9 mouse cellular contexts compared by ENCODE assay signal in genomic region chrX:161716503-161716864, GRCm38 (mm10). TPM values are rescaled to one million over a fixed set of nuclear protein-coding genes. Genes with fewer than 3 reads are reported as not detected.
DNase-seq lines count a peak whose midpoint lies in the region; ATAC-seq and TF ChIP-seq lines count a peak whose summit lies in the region.
"Had no signal": no experiment of that assay in that cellular context is flagged by ENCODE, and none has a peak within 500 bp of the region (broad histone marks: within the 10 kb centered on the region; RNA-seq: fewer than 3 reads in every experiment).

No protein-coding gene starts in this region.

- no peak for ATAC-seq in lung, postnatal 0 days
- no peak for ATAC-seq in liver, embryonic 12.5 days
- 0 out of 2 replicates have a peak, but pooled peaks have one; percentile 11 for ATAC-seq in stomach, embryonic 16.5 days (ENCODE audit: insufficient read depth, low FRiP score)

- no peaks in the 10 kb centered on the region for H3K36me3 ChIP-seq in lung, postnatal 0 days (ENCODE audit: insufficient read depth, low read length)
- H3K36me3 ChIP-seq in liver, embryonic 12.5 days, result no peaks in the 10 kb centered on the region
- H3K36me3 ChIP-seq in stomach, embryonic 16.5 days (ENCODE audit: control insufficient read depth, insufficient read depth, low read length), result no peaks in the 10 kb centered on the region

- H3K27ac ChIP-seq in cerebellum, adult 2 months (ENCODE audit: insufficient read depth, low read length), result no peak overlapping the region
- no peak overlapping the region for H3K27ac ChIP-seq in lung, postnatal 0 days (ENCODE audit: low read length)
- no peak overlapping the region for H3K27ac ChIP-seq in liver, embryonic 12.5 days
- H3K27ac ChIP-seq in stomach, embryonic 16.5 days (ENCODE audit: low read length), result no peak overlapping the region

- TF ChIP-seq EP300 in lung, postnatal 0 days (IDR thresholded peaks at IDR 0.05), result no peak

- peak overlapping the region; percentile 74 for H3K4me2 ChIP-seq in lung, postnatal 0 days (replicated peaks; ENCODE audit: low read depth, low read length)
- peak overlapping the region; percentile 66 for H3K4me2 ChIP-seq in liver, embryonic 12.5 days
- H3K4me2 ChIP-seq in stomach, embryonic 16.5 days (ENCODE audit: low read depth, low read length), result peak overlapping the region; percentile 68

- 24% methylated on average over 7 of the region's 9 CpGs for WGBS in cerebellum, adult 2 months
- 21% methylated on average over 9 of the region's 9 CpGs for WGBS in lung, postnatal 0 days
- 33% methylated on average over 9 of the region's 9 CpGs for WGBS in liver, embryonic 12.5 days (ENCODE audit: insufficient replicate concordance)
- 41% methylated on average over 9 of the region's 9 CpGs for WGBS in stomach, embryonic 16.5 days

- DNase-seq in cerebellum, adult 2 months, result no peak
- no peak for DNase-seq in cerebellum, adult 11 months
- no peak for DNase-seq in lung, postnatal 0 days (ENCODE audit: low spot score)
- DNase-seq in lung, adult 18-20 months, result no peak
- no peak for DNase-seq in testis, postnatal 14 days (ENCODE audit: low spot score)
- no peak for DNase-seq in urinary bladder, adult 2 months (ENCODE audit: low spot score)

- H3K4me1 ChIP-seq in cerebellum, adult 2 months (ENCODE audit: control insufficient read depth, insufficient read depth, low read length), result no peaks in the 10 kb centered on the region
- no peaks in the 10 kb centered on the region for H3K4me1 ChIP-seq in lung, postnatal 0 days (ENCODE audit: insufficient read depth, low read depth, low read length)
- H3K4me1 ChIP-seq in liver, embryonic 12.5 days, result no peaks in the 10 kb centered on the region
- no peaks in the 10 kb centered on the region for H3K4me1 ChIP-seq in stomach, embryonic 16.5 days (ENCODE audit: control insufficient read depth, insufficient read depth, low read length)

- no peak for TF ChIP-seq CTCF in cerebellum, adult 2 months (IDR thresholded peaks at IDR 0.05; ENCODE audit: borderline replicate concordance, insufficient read depth, low read depth, low read length)
- TF ChIP-seq CTCF in lung, postnatal 0 days (IDR thresholded peaks at IDR 0.05), result no peak

- no peak overlapping the region for H3K9ac ChIP-seq in lung, postnatal 0 days (replicated peaks; ENCODE audit: low read depth)
- H3K9ac ChIP-seq in liver, embryonic 12.5 days, result no peak overlapping the region
- no peak overlapping the region for H3K9ac ChIP-seq in stomach, embryonic 16.5 days (ENCODE audit: low read length)

- TF ChIP-seq POLR2A in cerebellum, adult 2 months (IDR thresholded peaks at IDR 0.05; ENCODE audit: borderline replicate concordance, insufficient read depth, low read length), result no peak

- no peaks in the 10 kb centered on the region; the same call in 1 of the 2 replicates for H3K27me3 ChIP-seq in cerebellum, adult 2 months (ENCODE audit: control insufficient read depth, insufficient read depth, low read length)
- no peaks in the 10 kb centered on the region for H3K27me3 ChIP-seq in lung, postnatal 0 days (replicated peaks; ENCODE audit: insufficient read depth, low read length)
- H3K27me3 ChIP-seq in liver, embryonic 12.5 days (replicated peaks), result peaks cover 60% of the 10 kb centered on the region
- H3K27me3 ChIP-seq in stomach, embryonic 16.5 days (ENCODE audit: control insufficient read depth, insufficient read depth, low read length), result peaks cover 22% of the 10 kb centered on the region

- H3K4me3 ChIP-seq in cerebellum, adult 2 months (replicated peaks; ENCODE audit: insufficient read depth, low read depth, low read length), result peak overlapping the region; percentile 68
- H3K4me3 ChIP-seq in lung, postnatal 0 days (ENCODE audit: low read depth, low read length), result peak overlapping the region; percentile 51
- peak overlapping the region; percentile 49 for H3K4me3 ChIP-seq in liver, embryonic 12.5 days
- H3K4me3 ChIP-seq in stomach, embryonic 16.5 days (replicated peaks; ENCODE audit: low read length), result peak overlapping the region; percentile 60

- no peaks in the 10 kb centered on the region for H3K9me3 ChIP-seq in lung, postnatal 0 days (ENCODE audit: low read length)
- H3K9me3 ChIP-seq in liver, embryonic 12.5 days (replicated peaks), result no peaks in the 10 kb centered on the region
- H3K9me3 ChIP-seq in stomach, embryonic 16.5 days (replicated peaks; ENCODE audit: control insufficient read depth, low read length), result no peaks in the 10 kb centered on the region

RNA-seq across cellular contexts. Expression of gene Rai2, which starts 0.4 kb away (rescaled TPM):
- polyA plus RNA-seq in cerebellum, adult 2 months (2012; rRNA removed), result 8.1 and 8.8 TPM in 2 replicates
- polyA plus RNA-seq in lung, postnatal 0 days (2015; fragmentation: Nextera tagmentation; extraction: Ambion mirVana), result 2.5 and 2.7 TPM in 2 replicates
- polyA plus RNA-seq in liver, embryonic 12.5 days (2016; fragmentation: Nextera tagmentation; extraction: Ambion mirVana), result 0.72 and 0.78 TPM in 2 replicates
- 10.3 and 10.6 TPM in 2 replicates for polyA plus RNA-seq in stomach, embryonic 16.5 days (2015; fragmentation: Nextera tagmentation; extraction: Ambion mirVana)
- 11.0 and 11.5 TPM in 2 replicates for polyA plus RNA-seq in urinary bladder, adult 2 months (2012; rRNA removed)
- polyA plus RNA-seq: erythroblast, embryonic 14.5 days had no signal
